Mouse (Mus musculus): ENCODE measurements around the gene Cdh3.

DNA sequence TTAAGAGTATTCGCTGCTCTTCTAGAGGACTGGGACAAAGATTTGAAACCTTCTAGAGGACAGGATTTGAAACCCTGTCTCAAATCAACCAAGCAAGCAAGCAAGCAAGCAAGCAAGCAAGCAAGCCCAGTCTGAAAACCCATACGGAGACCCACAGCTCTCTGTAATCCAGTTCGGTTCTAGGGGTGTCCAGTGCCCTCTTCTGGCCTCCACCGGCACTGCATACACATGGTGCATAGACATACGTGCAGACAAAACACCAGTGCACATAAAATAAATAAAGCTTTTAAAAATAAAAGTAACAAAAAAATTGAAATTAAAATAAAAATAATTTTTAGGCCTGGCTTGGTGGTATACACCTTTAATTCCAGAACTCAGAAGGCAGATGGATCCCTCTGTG, 43.3 kb downstream of the Cdh3 start:
- TF ChIP-seq CTCF (IDR thresholded peaks at IDR 0.05; ENCODE audit: insufficient read depth, low read length) (no peak), POLR2A (IDR thresholded peaks at IDR 0.05; ENCODE audit: borderline replicate concordance, extremely low read depth, low read depth, low read length) (no peak)

Data from lung, adult 2 months (tissue).